12 mouse cellular contexts compared by ENCODE assay signal in the genomic region with DNA sequence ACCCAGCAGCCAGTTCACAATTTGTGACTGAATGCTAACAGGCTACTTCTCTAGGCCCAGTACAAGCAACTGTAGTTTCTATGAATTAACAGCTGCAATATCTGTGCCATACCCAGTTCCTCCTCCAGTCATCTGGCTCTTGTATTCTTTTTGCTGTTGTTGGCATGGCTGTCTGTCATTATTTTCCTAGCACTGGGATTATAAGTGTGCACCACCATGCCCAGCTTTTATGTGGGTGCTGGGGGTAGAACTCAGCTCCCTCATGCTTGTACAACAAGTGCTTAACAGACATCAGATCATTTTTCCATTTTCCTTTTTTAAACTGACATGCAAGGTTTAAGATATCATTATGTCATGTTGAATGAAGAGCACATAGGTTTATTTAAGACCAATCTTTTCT.
"Had no signal": no experiment of that assay in that cellular context is flagged by ENCODE, and none has a peak within 500 bp of the region (broad histone marks: within the 10 kb centered on the region; RNA-seq: fewer than 3 reads in every experiment).

No protein-coding gene starts in this region.

- DNase-seq: kidney, adult 18-20 months; kidney, adult 9 months; kidney, postnatal 14 days; kidney, postnatal 4 days; liver; liver, embryonic 13.5 days; lung, adult 2 months; retina, postnatal 1 day; right cerebral cortex, postnatal 25 days; spleen, adult 18-20 months; thymus, adult 18-20 months; thymus, postnatal 36 days had no signal
